Mouse (Mus musculus) G1E (cell line): ENCODE results near the gene Adamts4. TPM values are rescaled to one million over a fixed set of nuclear protein-coding genes. Genes with fewer than 3 reads are reported as not detected.

ENCODE experiments used
- ATAC-seq: 2 replicates; pipeline ENCODE4 v1.8.0; 2016; ENCODE audit warnings: mild to moderate bottlenecking; ENCODE audit not compliant: insufficient number of reproducible peaks, poor library complexity, low FRiP score, severe bottlenecking; ENCODE audit errors: extremely low read depth
- DNase-seq: peaks from one replicate; pipeline ENCODE4 v3.0.0; 2012; ENCODE audit warnings: low spot score
- H3K27me3 ChIP-seq: 2 replicates; pipeline ENCODE4 v1.6.1; 2012; ENCODE audit warnings: mild to moderate bottlenecking, low read length, inconsistent platforms; ENCODE audit not compliant: insufficient read depth
- H3K36me3 ChIP-seq: replicated peaks from 2 replicates; pipeline ENCODE3; 2012; ENCODE audit warnings: mild to moderate bottlenecking, inconsistent platforms
- H3K4me1 ChIP-seq: 2 replicates; pipeline ENCODE4 v1.6.1; 2012; ENCODE audit warnings: low read depth, low read length, inconsistent platforms, mixed read lengths; ENCODE audit not compliant: insufficient read depth
- H3K4me3 ChIP-seq: 2 replicates; pipeline ENCODE4 v1.5.1; 2012; ENCODE audit warnings: low read depth, mild to moderate bottlenecking, inconsistent platforms, low read length, moderate library complexity, mixed read lengths
- H3K9me3 ChIP-seq: replicated peaks from 2 replicates; pipeline ENCODE4 v1.6.1; 2012; ENCODE audit warnings: inconsistent platforms
- CTCF ChIP-seq: IDR thresholded peaks from 2 replicates; pipeline ENCODE4 v1.5.1; 2012; ENCODE audit warnings: low read depth, low read length, inconsistent platforms, mixed read lengths
- GATA1 ChIP-seq: IDR thresholded peaks from 2 replicates; pipeline ENCODE4 v1.6.1; 2012; ENCODE audit warnings: borderline replicate concordance, low read length, inconsistent platforms, mixed read lengths
- GATA2 ChIP-seq: IDR thresholded peaks from 2 replicates; pipeline ENCODE4 v1.6.1; 2012; ENCODE audit warnings: low read depth, low read length, inconsistent platforms, borderline replicate concordance
- POLR2AphosphoS5 ChIP-seq: IDR thresholded peaks from 2 replicates; pipeline ENCODE4 v1.6.1; 2012; ENCODE audit warnings: low read depth, low read length, inconsistent platforms; ENCODE audit not compliant: insufficient replicate concordance
- TAL1 ChIP-seq: conservative IDR thresholded peaks from 2 replicates; pipeline ENCODE4 v1.6.1; 2012; ENCODE audit warnings: low read depth, low read length, inconsistent platforms, mixed read lengths
- polyA plus RNA-seq: library from polyadenylated mRNA; stranded (reverse); fragments of >175 nt; gene quantifications from 2 replicates; pipeline ENCODE4 v1.2.3, GENCODE M21; 2012
- total RNA-seq, 2 experiments: library from RNA; stranded (forward) in 1 of 2; stranded (reverse) in 1 of 2; fragments of 200-1000 nt in 1 of 2; fragments of >200 nt in 1 of 2; fragmentation: Nextera tagmentation in 1 of 2; gene quantifications; 2 replicates each; pipeline ENCODE4 v1.2.3; 2014 to 2017

Gene Adamts4
- total and polyA plus RNA-seq, 3 experiments, result 0.16 to 0.60 (median 0.20) TPM

GRCm38 (mm10) chr1:171229750-171230149 lies 20.5 kb upstream of the Adamts4 start:
- H3K27me3 ChIP-seq, result peaks cover 6% of the 10 kb centered on the region
- DNase-seq, result no peak
- H3K4me3 ChIP-seq, result no peak overlapping the region
- TF ChIP-seq POLR2AphosphoS5 (no peak), CTCF (no peak), TAL1 (no peak), GATA2 (no peak), GATA1 (no peak)
- peaks cover 19% of the 10 kb centered on the region for H3K4me1 ChIP-seq
- peaks cover 20% of the 10 kb centered on the region for H3K36me3 ChIP-seq
- no peak for ATAC-seq
- H3K9me3 ChIP-seq, result no peaks in the 10 kb centered on the region

GRCm38 (mm10) chr1:171230215-171230614 lies 20.0 kb upstream of the Adamts4 start:
- peaks cover 24% of the 10 kb centered on the region for H3K36me3 ChIP-seq
- no peak for ATAC-seq
- no peak overlapping the region for H3K4me3 ChIP-seq
- H3K27me3 ChIP-seq, result peaks cover 6% of the 10 kb centered on the region
- H3K4me1 ChIP-seq, result peaks cover 20% of the 10 kb centered on the region
- no peak for DNase-seq
- no peak for TF ChIP-seq CTCF
- TF ChIP-seq POLR2AphosphoS5, result no peak
- TF ChIP-seq GATA2, result no peak
- TF ChIP-seq TAL1, result no peak
- no peak for TF ChIP-seq GATA1
- H3K9me3 ChIP-seq, result no peaks in the 10 kb centered on the region

- H3K4me3 ChIP-seq, result no peak overlapping the region
- no peak for DNase-seq
These were observed 18.4 kb upstream of the Adamts4 start for GRCm38 (mm10) chr1:171231844-171232243.

GRCm38 (mm10) chr1:171232348-171232747 lies 17.9 kb upstream of the Adamts4 start:
- H3K9me3 ChIP-seq, result no peaks in the 10 kb centered on the region
- H3K36me3 ChIP-seq, result peaks cover 44% of the 10 kb centered on the region
- DNase-seq (no peak), ATAC-seq (no peak)
- H3K27me3 ChIP-seq, result peaks cover 3% of the 10 kb centered on the region; the same call in 1 of the 2 replicates
- no peak overlapping the region for H3K4me3 ChIP-seq
- peaks cover 20% of the 10 kb centered on the region for H3K4me1 ChIP-seq
- TF ChIP-seq POLR2AphosphoS5, result no peak
- TF ChIP-seq GATA2, result no peak
- TF ChIP-seq CTCF, result no peak
- TF ChIP-seq TAL1, result no peak
- TF ChIP-seq GATA1, result no peak

More at GRCm38 (mm10) chr1:171231844-171232243, 18.4 kb upstream of the Adamts4 start:
- Histone ChIP-seq H3K27me3 (peaks cover 3% of the 10 kb centered on the region; the same call in 1 of the 2 replicates), H3K9me3 (no peaks in the 10 kb centered on the region), H3K4me1 (peaks cover 20% of the 10 kb centered on the region), H3K36me3 (peaks cover 39% of the 10 kb centered on the region)
- TF ChIP-seq GATA1 (no peak), CTCF (no peak), TAL1 (no peak), POLR2AphosphoS5 (no peak), GATA2 (no peak)
- ATAC-seq, result peak; percentile 19; the same call in 1 of the 2 replicates

GRCm38 (mm10) chr1:171232800-171233730 lies 17.2 kb upstream of the Adamts4 start:
- TF ChIP-seq GATA1 (no peak), CTCF (no peak), GATA2 (no peak), POLR2AphosphoS5 (no peak), TAL1 (no peak)
- H3K4me1 ChIP-seq, result peaks cover 20% of the 10 kb centered on the region
- ATAC-seq (no peak), DNase-seq (no peak)
- no peaks in the 10 kb centered on the region for H3K9me3 ChIP-seq
- H3K36me3 ChIP-seq, result peaks cover 51% of the 10 kb centered on the region
- no peak overlapping the region for H3K4me3 ChIP-seq
- peaks cover 3% of the 10 kb centered on the region; the same call in 1 of the 2 replicates for H3K27me3 ChIP-seq

- DNase-seq (no peak), ATAC-seq (no peak)
- H3K36me3 ChIP-seq, result peaks cover 62% of the 10 kb centered on the region
- no peak for TF ChIP-seq TAL1
- no peak for TF ChIP-seq GATA1
- no peak for TF ChIP-seq GATA2
- TF ChIP-seq POLR2AphosphoS5, result no peak
- no peak for TF ChIP-seq CTCF
- peaks cover 3% of the 10 kb centered on the region; the same call in 1 of the 2 replicates for H3K27me3 ChIP-seq
- no peaks in the 10 kb centered on the region for H3K9me3 ChIP-seq
- H3K4me3 ChIP-seq, result no peak within 1 kb of the TSS; the same call in 1 of the 2 replicates
- H3K4me1 ChIP-seq, result peaks cover 20% of the 10 kb centered on the region
These were observed 16.1 kb upstream of the Adamts4 start, which contains the start of gene Fcer1g for GRCm38 (mm10) chr1:171234126-171234525. TSS of gene Fcer1g (minus strand) at chr1:171234365.
